Mouse (Mus musculus) kidney, adult 8-10 months (tissue): Measurements from ENCODE around the gene Mymx.
A peak's percentile ranks its signal among the peaks of the same experiment; 100 is the strongest.

ENCODE experiments used
- DNase-seq, 2 experiments: peaks; one replicate each; pipeline ENCODE4 v3.0.0; 2022

Gene Mymx

GRCm38 (mm10) chr17:45610144-45610866, 8.4 kb upstream of the Mymx start:
- no peak for DNase-seq

GRCm38 (mm10) chr17:45608396-45608795, 6.5 kb upstream of the Mymx start:
- no peak for DNase-seq

- DNase-seq = no peak
Observed at GRCm38 (mm10) chr17:45606992-45607879, 5.3 kb upstream of the Mymx start.

- no peak for DNase-seq
Observed at GRCm38 (mm10) chr17:45602984-45603383, 1.1 kb upstream of the Mymx start.

- no peak for DNase-seq
Observed at GRCm38 (mm10) chr17:45601325-45601724, 577 bp downstream of the Mymx start.

- no peak for DNase-seq
Observed at GRCm38 (mm10) chr17:45600267-45600666, 1.6 kb downstream of the Mymx start.

- peak; percentile 70 to 73 for DNase-seq
Observed at GRCm38 (mm10) chr17:45599446-45600242, 2.3 kb downstream of the Mymx start, which contains the start of gene Slc29a1. Gene Slc29a1 (minus strand): TSS chr17:45599606.

- no peak for DNase-seq
Observed at GRCm38 (mm10) chr17:45598891-45599290, 3.0 kb downstream of the Mymx start.

GRCm38 (mm10) chr17:45598376-45598775, 3.5 kb downstream of the Mymx start:
- no peak for DNase-seq

- DNase-seq = no peak
Observed at GRCm38 (mm10) chr17:45597787-45598186, 4.1 kb downstream of the Mymx start.

- peak; percentile 78 to 81 for DNase-seq
Observed at GRCm38 (mm10) chr17:45596631-45597396, 5.1 kb downstream of the Mymx start.

GRCm38 (mm10) chr17:45595736-45596390, 6.0 kb downstream of the Mymx start:
- no peak for DNase-seq

- peak; percentile 66 to 72 for DNase-seq
Observed at GRCm38 (mm10) chr17:45594881-45595735, 6.8 kb downstream of the Mymx start.

GRCm38 (mm10) chr17:45594195-45594594, 7.7 kb downstream of the Mymx start:
- DNase-seq = no peak

- no peak for DNase-seq
Observed at GRCm38 (mm10) chr17:45593479-45593878, 8.4 kb downstream of the Mymx start.

GRCm38 (mm10) chr17:45592606-45593431, 9.1 kb downstream of the Mymx start:
- peak in 1 of 2 experiments; percentile 57 for DNase-seq

- DNase-seq = no peak
Observed at GRCm38 (mm10) chr17:45591701-45592605, 9.9 kb downstream of the Mymx start.

- no peak for DNase-seq
Observed at GRCm38 (mm10) chr17:45590410-45590809, 11.5 kb downstream of the Mymx start.

- DNase-seq = no peak
Observed at GRCm38 (mm10) chr17:45589844-45590243, 12.1 kb downstream of the Mymx start.
